ENCODE assay signal across 31 mouse cellular contexts in the genomic region with DNA sequence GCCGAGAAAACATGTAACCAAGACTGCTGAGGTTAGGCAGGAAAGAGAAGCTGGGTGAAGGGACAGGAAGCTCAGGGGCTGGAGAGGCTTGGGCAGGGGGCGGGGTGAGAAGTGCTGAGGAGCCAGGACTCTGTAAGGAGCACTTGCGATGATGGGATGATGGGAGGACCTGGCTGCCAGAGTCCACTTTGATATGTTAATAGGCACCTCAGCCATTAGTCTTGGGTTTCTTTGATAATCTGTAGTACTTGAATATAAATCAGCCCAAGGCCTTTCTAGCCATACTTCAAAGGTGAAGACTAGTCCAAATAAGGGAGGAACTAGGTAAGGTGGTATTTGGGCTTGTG. TPM values are rescaled to one million over a fixed set of nuclear protein-coding genes. Genes with fewer than 3 reads are reported as not detected.
A peak's percentile ranks its signal among the peaks of the same experiment; 100 is the strongest.
DNase-seq lines count a peak whose midpoint lies in the region; ATAC-seq and TF ChIP-seq lines count a peak whose summit lies in the region.
"Had no signal": no experiment of that assay in that cellular context is flagged by ENCODE, and none has a peak within 500 bp of the region (broad histone marks: within the 10 kb centered on the region; RNA-seq: fewer than 3 reads in every experiment).

No protein-coding gene starts in this region.

- intact Hi-C loops in heart, postnatal 10 days (cut with DNase I) = no loop called here
- intact Hi-C loops in gastrocnemius, postnatal 36 days (cut with DNase I) = no loop called here

- TF ChIP-seq CTCF in midbrain, postnatal 0 days (IDR thresholded peaks at IDR 0.05) = no peak

- no peaks in the 10 kb centered on the region for H3K36me3 ChIP-seq in heart, embryonic 10.5 days
- H3K36me3 ChIP-seq in neural tube, embryonic 13.5 days = no peaks in the 10 kb centered on the region
- no peaks in the 10 kb centered on the region for H3K36me3 ChIP-seq in midbrain, postnatal 0 days (ENCODE audit: insufficient read depth, low read length)
- H3K36me3 ChIP-seq: embryonic facial prominence, embryonic 13.5 days; G1E; heart, embryonic 15.5 days; liver, embryonic 13.5 days; stomach, embryonic 15.5 days had no signal

- H3K27ac ChIP-seq in heart, embryonic 10.5 days = no peak overlapping the region
- H3K27ac ChIP-seq in neural tube, embryonic 13.5 days (replicated peaks) = peak overlapping the region; percentile 59; the same call in 1 of the 2 replicates
- no peak overlapping the region for H3K27ac ChIP-seq in midbrain, postnatal 0 days (ENCODE audit: low read depth, low read length)
- H3K27ac ChIP-seq: embryonic facial prominence, embryonic 13.5 days; forebrain, embryonic 13.5 days; heart, embryonic 15.5 days; liver, embryonic 13.5 days; stomach, embryonic 15.5 days had no signal

- no peaks in the 10 kb centered on the region; the same call in 1 of the 2 replicates for H3K27me3 ChIP-seq in heart, embryonic 10.5 days (ENCODE audit: insufficient read depth, poor library complexity, severe bottlenecking)
- no peaks in the 10 kb centered on the region for H3K27me3 ChIP-seq in neural tube, embryonic 13.5 days
- H3K27me3 ChIP-seq in midbrain, postnatal 0 days (ENCODE audit: insufficient read depth, low read length) = no peaks in the 10 kb centered on the region
- H3K27me3 ChIP-seq: embryonic facial prominence, embryonic 13.5 days; forebrain, embryonic 13.5 days; heart, embryonic 15.5 days; liver, embryonic 13.5 days; stomach, embryonic 15.5 days had no signal

- peaks cover 6% of the 10 kb centered on the region; the same call in 1 of the 2 replicates for H3K4me1 ChIP-seq in heart, embryonic 10.5 days
- H3K4me1 ChIP-seq in neural tube, embryonic 13.5 days (replicated peaks) = peaks cover 9% of the 10 kb centered on the region; the same call in 1 of the 2 replicates
- no peaks in the 10 kb centered on the region for H3K4me1 ChIP-seq in midbrain, postnatal 0 days (ENCODE audit: insufficient read depth, low read length)
- H3K4me1 ChIP-seq: forebrain, embryonic 13.5 days; heart, embryonic 15.5 days; liver, embryonic 13.5 days; stomach, embryonic 15.5 days had no signal

- H3K9me3 ChIP-seq in heart, embryonic 10.5 days = no peaks in the 10 kb centered on the region
- no peaks in the 10 kb centered on the region for H3K9me3 ChIP-seq in neural tube, embryonic 13.5 days
- H3K9me3 ChIP-seq in midbrain, postnatal 0 days (ENCODE audit: low read length) = no peaks in the 10 kb centered on the region
- H3K9me3 ChIP-seq: embryonic facial prominence, embryonic 13.5 days; G1E; heart, embryonic 15.5 days; liver, embryonic 13.5 days; stomach, embryonic 15.5 days had no signal

- no peak overlapping the region for H3K9ac ChIP-seq in neural tube, embryonic 13.5 days
- no peak overlapping the region for H3K9ac ChIP-seq in midbrain, postnatal 0 days (replicated peaks; ENCODE audit: low read length, poor library complexity, severe bottlenecking)
- H3K9ac ChIP-seq: embryonic facial prominence, embryonic 13.5 days; forebrain, embryonic 13.5 days; heart, embryonic 15.5 days; liver, embryonic 13.5 days; stomach, embryonic 15.5 days had no signal

- 61% methylated on average over 3 of the region's 3 CpGs for WGBS in heart, embryonic 10.5 days
- 56% methylated on average over 3 of the region's 3 CpGs for WGBS in neural tube, embryonic 13.5 days
- WGBS in midbrain, postnatal 0 days = 71% methylated on average over 3 of the region's 3 CpGs

- H3K4me3 ChIP-seq in heart, embryonic 10.5 days = no peak overlapping the region
- no peak overlapping the region for H3K4me3 ChIP-seq in neural tube, embryonic 13.5 days
- H3K4me3 ChIP-seq in midbrain, postnatal 0 days (ENCODE audit: low read depth, low read length) = no peak overlapping the region
- H3K4me3 ChIP-seq: embryonic facial prominence, embryonic 13.5 days; erythroblast, embryonic 14.5 days; forebrain, embryonic 13.5 days; heart, embryonic 15.5 days; liver, embryonic 13.5 days; stomach, embryonic 15.5 days had no signal

- H3K4me2 ChIP-seq in neural tube, embryonic 13.5 days = no peak overlapping the region
- H3K4me2 ChIP-seq in midbrain, postnatal 0 days (ENCODE audit: low read depth, low read length, poor library complexity, severe bottlenecking) = no peak overlapping the region
- H3K4me2 ChIP-seq: embryonic facial prominence, embryonic 13.5 days; forebrain, embryonic 13.5 days; heart, embryonic 15.5 days; liver, embryonic 13.5 days; stomach, embryonic 15.5 days had no signal

- ATAC-seq in neural tube, embryonic 13.5 days (ENCODE audit: low read depth) = peak; percentile 17; the same call in 1 of the 2 replicates
- ATAC-seq in midbrain, postnatal 0 days (ENCODE audit: low FRiP score) = 0 out of 2 replicates have a peak, but pooled peaks have one; percentile 28
- ATAC-seq: activated CD4-positive, CD25-positive, alpha-beta regulatory T cell, adult 4 months; inflammation-experienced regulatory T-cells, adult 6 months had no signal

- peak; percentile 38 for DNase-seq in heart, embryonic 10.5 days (ENCODE audit: low spot score)
- no peak for DNase-seq in heart, postnatal 10 days
- DNase-seq in neural tube, embryonic 10.5 days (ENCODE audit: extremely low spot score, low spot score) = no peak
- DNase-seq in midbrain, postnatal 0 days (ENCODE audit: low spot score) = no peak
- DNase-seq in right cerebral cortex, postnatal 4 days = no peak
- DNase-seq in gastrocnemius, postnatal 36 days = no peak
- DNase-seq: adrenal gland, adult 8-10 months; cerebellum, adult 11-12 months; cerebellum, postnatal 14 days; gastrocnemius, postnatal 14 days; heart, postnatal 4 days; kidney, adult 18-20 months; kidney, postnatal 4 days; liver, embryonic 13.5 days; lung, adult 2 months; lung, postnatal 14 days; right cerebral cortex, adult 18-20 months; thymus, adult 18-20 months; thymus, postnatal 36 days had no signal

RNA-seq across cellular contexts. Expression of a gene that starts 1.4 kb away (rescaled TPM):
- polyA plus RNA-seq in heart, embryonic 10.5 days (2016; fragmentation: Nextera tagmentation; extraction: Ambion mirVana) = not detected in 2 replicates
- 10 to 100 TPM; 11.8 to 16.2 TPM for total RNA-seq in heart, postnatal 10 days (2021)
- polyA plus RNA-seq in neural tube, embryonic 13.5 days (2015; fragmentation: Nextera tagmentation; extraction: Ambion mirVana) = not detected in 2 replicates
- total RNA-seq in midbrain, postnatal 0 days (2014; rRNA removed) = not detected in 2 replicates
- polyA plus RNA-seq in midbrain, postnatal 0 days (2015; fragmentation: Nextera tagmentation; extraction: Ambion mirVana) = not detected in 2 replicates
- total RNA-seq in gastrocnemius, postnatal 36 days (2021) = 10 to 100 TPM; 20.2 to 20.3 TPM
- total RNA-seq: G1E; monocyte, adult 5-6 weeks had no signal
- polyA plus RNA-seq: activated CD4-positive, CD25-positive, alpha-beta regulatory T cell, adult 4 months; embryonic facial prominence, embryonic 13.5 days; erythroblast, embryonic 14.5 days; forebrain, embryonic 13.5 days; G1E; heart, embryonic 15.5 days; inflammation-experienced regulatory T-cells, adult 6 months; kidney, embryonic 16.5 days; liver, embryonic 13.5 days; lung, adult 2 months; neural tube, embryonic 11.5 days; stomach, embryonic 15.5 days had no signal

RNA-seq across cellular contexts. Expression of a gene that starts 16.4 kb away (rescaled TPM):
- 1.4 and 1.6 TPM in 2 replicates for polyA plus RNA-seq in heart, embryonic 10.5 days (2016; fragmentation: Nextera tagmentation; extraction: Ambion mirVana)
- total RNA-seq in heart, postnatal 10 days (2021) = 10 to 100 TPM; 37.4 to 41.9 TPM
- 7.3 and 7.7 TPM in 2 replicates for polyA plus RNA-seq in neural tube, embryonic 13.5 days (2015; fragmentation: Nextera tagmentation; extraction: Ambion mirVana)
- total RNA-seq in midbrain, postnatal 0 days (2014; rRNA removed) = 56.2 and 70.5 TPM in 2 replicates
- 11.9 and 13.2 TPM in 2 replicates for polyA plus RNA-seq in midbrain, postnatal 0 days (2015; fragmentation: Nextera tagmentation; extraction: Ambion mirVana)
- 10 to 100 TPM; 44.4 to 53.9 TPM for total RNA-seq in gastrocnemius, postnatal 36 days (2021)

RNA-seq across cellular contexts. Expression of a gene that starts 56.7 kb away (rescaled TPM):
- 2.2 and 2.7 TPM in 2 replicates for polyA plus RNA-seq in heart, embryonic 10.5 days (2016; fragmentation: Nextera tagmentation; extraction: Ambion mirVana)
- 1 to 10 TPM; 1.3 to 1.8 TPM for total RNA-seq in heart, postnatal 10 days (2021)
- polyA plus RNA-seq in neural tube, embryonic 13.5 days (2015; fragmentation: Nextera tagmentation; extraction: Ambion mirVana) = 2.4 and 2.8 TPM in 2 replicates
- 1.8 and 2.5 TPM in 2 replicates for total RNA-seq in midbrain, postnatal 0 days (2014; rRNA removed)
- polyA plus RNA-seq in midbrain, postnatal 0 days (2015; fragmentation: Nextera tagmentation; extraction: Ambion mirVana) = 1.5 and 1.6 TPM in 2 replicates
- total RNA-seq in gastrocnemius, postnatal 36 days (2021) = 1 to 10 TPM; 1.9 to 2.1 TPM
- polyA plus RNA-seq: erythroblast, embryonic 14.5 days had no signal

RNA-seq across cellular contexts. Expression of a gene that starts 57.0 kb away (rescaled TPM):
- 624 and 799 TPM in 2 replicates for polyA plus RNA-seq in heart, embryonic 10.5 days (2016; fragmentation: Nextera tagmentation; extraction: Ambion mirVana)
- 100 to 1,000 TPM; 245 to 313 TPM for total RNA-seq in heart, postnatal 10 days (2021)
- 363 and 418 TPM in 2 replicates for polyA plus RNA-seq in neural tube, embryonic 13.5 days (2015; fragmentation: Nextera tagmentation; extraction: Ambion mirVana)
- 126 and 173 TPM in 2 replicates for total RNA-seq in midbrain, postnatal 0 days (2014; rRNA removed)
- 209 and 222 TPM in 2 replicates for polyA plus RNA-seq in midbrain, postnatal 0 days (2015; fragmentation: Nextera tagmentation; extraction: Ambion mirVana)
- total RNA-seq in gastrocnemius, postnatal 36 days (2021) = 100 to 1,000 TPM in 1 of 2 experiments, 10 to 100 TPM in 1; 99.0 to 101 TPM

Comparison
In these comparisons a context has a peak if more than half of its experiments do, and no peak if none do; other contexts are left out.
1. RNA of a gene that starts 1.4 kb away (total RNA-seq): 20.2 to 20.3 TPM in gastrocnemius, postnatal 36 days and 11.8 to 16.2 TPM in heart, postnatal 10 days; not detected in midbrain, postnatal 0 days; every median in the first group is over 10 times any median in the second.